Mouse (Mus musculus) C2C12 (cell line): ENCODE measurements at regions not wholly inside any gene's neighbourhood (a gene's known extent, or its start where the extent isn't known, plus 50 kb on each side); places are given as distances from the start of the nearest gene placed in this dataset.

ENCODE experiments used
- CTCF ChIP-seq: IDR thresholded peaks from one replicate; pipeline ENCODE4 v1.5.1; 2011; ENCODE audit not compliant: control insufficient read depth, insufficient read depth, insufficient read length
- FOSL1 ChIP-seq: IDR thresholded peaks from one replicate; pipeline ENCODE4 v1.8.0; 2011; ENCODE audit warnings: mild to moderate bottlenecking, low read length; ENCODE audit not compliant: poor library complexity, insufficient read depth, severe bottlenecking
- MAX ChIP-seq: IDR thresholded peaks from one replicate; pipeline ENCODE4 v1.6.1; 2011; ENCODE audit warnings: mild to moderate bottlenecking, control low read depth
- USF1 ChIP-seq: IDR thresholded peaks from one replicate; pipeline ENCODE4 v1.6.1; 2011; ENCODE audit warnings: low read depth, mild to moderate bottlenecking, control low read depth, moderate library complexity

- TF ChIP-seq CTCF: no peak
- TF ChIP-seq MAX: no peak
- no peak for TF ChIP-seq FOSL1
- no peak for TF ChIP-seq USF1
Measured at GRCm38 (mm10) chr10:70843848-70844247, 188.1 kb upstream of the Phyhipl start.
